Mouse (Mus musculus) C2C12 (cell line): ENCODE data around the gene Cd86.

Source experiments
- CTCF ChIP-seq: IDR thresholded peaks from one replicate; pipeline ENCODE4 v1.5.1; 2011; ENCODE audit not compliant: control insufficient read depth, insufficient read depth, insufficient read length
- MAX ChIP-seq: IDR thresholded peaks from one replicate; pipeline ENCODE4 v1.6.1; 2011; ENCODE audit warnings: mild to moderate bottlenecking, control low read depth

DNA sequence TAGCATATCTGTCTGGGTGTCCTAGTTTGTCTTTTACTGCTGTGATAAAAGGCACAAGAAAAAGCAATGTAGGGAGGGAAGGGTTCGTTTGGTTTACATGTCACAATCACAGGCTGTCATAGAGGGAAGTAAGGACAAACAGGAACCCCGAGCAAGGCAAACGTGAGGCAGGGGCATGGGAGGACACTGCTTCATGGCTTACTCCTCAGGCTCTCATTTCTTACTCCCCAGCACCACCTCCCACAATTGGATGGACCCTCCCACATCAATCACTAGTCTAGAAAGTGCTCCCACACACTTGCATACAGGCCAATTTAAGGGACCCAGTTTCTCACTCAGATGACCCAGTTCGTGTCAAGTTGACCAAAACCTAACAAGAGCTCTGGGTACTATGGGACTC is 29.1 kb downstream of the Cd86 start:
- TF ChIP-seq MAX: no peak
- no peak for TF ChIP-seq CTCF
